Mouse (Mus musculus) heart, embryonic 13.5 days (tissue): Measurements from ENCODE around the gene Khdc4. TPM values are rescaled to one million over a fixed set of nuclear protein-coding genes. Genes with fewer than 3 reads are reported as not detected.

Experiments used
- ATAC-seq: fragments of 200-750 bp; cut with Nextera tagmentation; 2 replicates; pipeline ENCODE4 v1.8.0; 2017; ENCODE audit warnings: moderate TSS enrichment; ENCODE audit not compliant: insufficient number of reproducible peaks, low FRiP score, low TSS enrichment; ENCODE audit errors: extremely low read depth
- H3K27ac ChIP-seq: fragments of 300-500 bp; sonication (generic); replicated peaks from 2 replicates; pipeline ENCODE4 v1.5.1; 2015; ENCODE audit warnings: moderate library complexity, mild to moderate bottlenecking, inconsistent platforms
- H3K27me3 ChIP-seq: fragments of 300-500 bp; sonication (generic); replicated peaks from 2 replicates; pipeline ENCODE4 v1.6.1; 2015; ENCODE audit warnings: mild to moderate bottlenecking, inconsistent platforms
- H3K36me3 ChIP-seq: fragments of 300-500 bp; sonication (generic); 2 replicates; pipeline ENCODE4 v1.6.1; 2015; ENCODE audit warnings: mild to moderate bottlenecking, inconsistent platforms
- H3K4me1 ChIP-seq: fragments of 300-500 bp; sonication (generic); 2 replicates; pipeline ENCODE4 v1.6.1; 2015; ENCODE audit warnings: inconsistent platforms
- H3K4me2 ChIP-seq: fragments of 300-500 bp; sonication (generic); 2 replicates; pipeline ENCODE4 v1.6.1; 2015; ENCODE audit warnings: inconsistent platforms, mild to moderate bottlenecking, moderate library complexity
- H3K4me3 ChIP-seq: fragments of 300-500 bp; sonication (generic); 2 replicates; pipeline ENCODE4 v1.5.1; 2015; ENCODE audit warnings: moderate library complexity, mild to moderate bottlenecking, inconsistent platforms
- H3K9ac ChIP-seq: fragments of 300-500 bp; sonication (generic); 2 replicates; pipeline ENCODE4 v1.6.1; 2015; ENCODE audit warnings: inconsistent platforms, mild to moderate bottlenecking, moderate library complexity
- H3K9me3 ChIP-seq: fragments of 300-500 bp; sonication (generic); 2 replicates; pipeline ENCODE4 v1.6.1; 2016; ENCODE audit warnings: inconsistent platforms
- WGBS: fragments of 180-500 bp; shearing (Covaris S2); methylation state at CpG from one replicate; pipeline ENCODE4 v1.1.7; 2015; ENCODE audit warnings: mixed read lengths; 5-methylcytosine and 5-hydroxymethylcytosine counted together
- polyA plus RNA-seq: library from polyadenylated mRNA; unstranded; fragments of >200 nt; fragmentation: Nextera tagmentation; extraction: Ambion mirVana; gene quantifications from 2 replicates; pipeline ENCODE4 v1.2.1, GENCODE M21; 2015

Gene Khdc4
- polyA plus RNA-seq, 1 experiment from 2014 or later = 54.8 TPM

- 79% methylated on average over 12 of the region's 12 CpGs for WGBS
These were observed 37.0 kb upstream of the Khdc4 start for GRCm38 (mm10) chr3:88648452-88649168.

GRCm38 (mm10) chr3:88649186-88649585, 36.4 kb upstream of the Khdc4 start:
- H3K9ac ChIP-seq = no peak overlapping the region
- H3K9me3 ChIP-seq = no peaks in the 10 kb centered on the region
- H3K4me3 ChIP-seq = no peak overlapping the region
- no peak for ATAC-seq
- H3K27ac ChIP-seq = no peak overlapping the region
- no peak overlapping the region for H3K4me2 ChIP-seq
- H3K36me3 ChIP-seq = peaks cover 47% of the 10 kb centered on the region
- WGBS = 80% methylated on average over 10 of the region's 10 CpGs
- H3K27me3 ChIP-seq = no peaks in the 10 kb centered on the region
- peaks cover 12% of the 10 kb centered on the region for H3K4me1 ChIP-seq

More at GRCm38 (mm10) chr3:88648452-88649168, 37.0 kb upstream of the Khdc4 start:
- ATAC-seq = no peak
- H3K4me1 ChIP-seq = peaks cover 6% of the 10 kb centered on the region
- H3K4me3 ChIP-seq = no peak overlapping the region
- peaks cover 53% of the 10 kb centered on the region for H3K36me3 ChIP-seq
- no peaks in the 10 kb centered on the region for H3K9me3 ChIP-seq
- no peak overlapping the region for H3K9ac ChIP-seq
- H3K27me3 ChIP-seq = no peaks in the 10 kb centered on the region
- H3K4me2 ChIP-seq = no peak overlapping the region
- no peak overlapping the region for H3K27ac ChIP-seq

GRCm38 (mm10) chr3:88649967-88650366, 35.6 kb upstream of the Khdc4 start:
- Histone ChIP-seq H3K36me3 (peaks cover 39% of the 10 kb centered on the region), H3K4me2 (no peak overlapping the region), H3K27me3 (no peaks in the 10 kb centered on the region), H3K9ac (no peak overlapping the region), H3K27ac (no peak overlapping the region), H3K4me1 (peaks cover 20% of the 10 kb centered on the region), H3K4me3 (no peak overlapping the region), H3K9me3 (no peaks in the 10 kb centered on the region)
- no peak for ATAC-seq
- 88% methylated on average over 13 of the region's 13 CpGs for WGBS

GRCm38 (mm10) chr3:88650713-88651504, 34.7 kb upstream of the Khdc4 start:
- H3K27me3 ChIP-seq = no peaks in the 10 kb centered on the region
- WGBS = 68% methylated on average over 13 of the region's 13 CpGs

GRCm38 (mm10) chr3:88651669-88652618, 33.7 kb upstream of the Khdc4 start:
- peaks cover 19% of the 10 kb centered on the region for H3K36me3 ChIP-seq
- no peaks in the 10 kb centered on the region for H3K9me3 ChIP-seq
- H3K27ac ChIP-seq = no peak overlapping the region
- no peak overlapping the region for H3K4me2 ChIP-seq
- H3K4me3 ChIP-seq = no peak overlapping the region
- WGBS = 63% methylated on average over 18 of the region's 18 CpGs
- ATAC-seq = no peak
- peaks cover 28% of the 10 kb centered on the region for H3K4me1 ChIP-seq
- H3K9ac ChIP-seq = no peak overlapping the region
- H3K27me3 ChIP-seq = no peaks in the 10 kb centered on the region

More at GRCm38 (mm10) chr3:88650713-88651504, 34.7 kb upstream of the Khdc4 start:
- H3K36me3 ChIP-seq = peaks cover 30% of the 10 kb centered on the region
- ATAC-seq = no peak
- H3K9ac ChIP-seq = no peak overlapping the region
- no peak overlapping the region for H3K27ac ChIP-seq
- no peak overlapping the region for H3K4me3 ChIP-seq
- H3K9me3 ChIP-seq = no peaks in the 10 kb centered on the region
- no peak overlapping the region for H3K4me2 ChIP-seq
- H3K4me1 ChIP-seq = peaks cover 28% of the 10 kb centered on the region

- H3K9ac ChIP-seq = no peak within 1 kb of the TSS
- H3K27me3 ChIP-seq = no peaks in the 10 kb centered on the region
- no peak within 1 kb of the TSS for H3K4me3 ChIP-seq
- peaks cover 28% of the 10 kb centered on the region for H3K4me1 ChIP-seq
- H3K9me3 ChIP-seq = no peaks in the 10 kb centered on the region
- 84% methylated on average over 17 of the region's 17 CpGs for WGBS
- H3K4me2 ChIP-seq = no peak within 1 kb of the TSS
- ATAC-seq = no peak
- peaks cover 9% of the 10 kb centered on the region for H3K36me3 ChIP-seq
- H3K27ac ChIP-seq = no peak within 1 kb of the TSS; the same call in 1 of the 2 replicates
These were observed 32.6 kb upstream of the Khdc4 start, which contains the start of gene Rxfp4 for GRCm38 (mm10) chr3:88652846-88653515. Rxfp4 (minus strand) TSS chr3:88653142.

- Histone ChIP-seq H3K27me3 (no peaks in the 10 kb centered on the region), H3K4me2 (no peak overlapping the region; the same call in 1 of the 2 replicates), H3K27ac (peak overlapping the region; percentile 50), H3K9me3 (no peaks in the 10 kb centered on the region), H3K4me1 (peaks cover 28% of the 10 kb centered on the region), H3K4me3 (no peak overlapping the region), H3K9ac (no peak overlapping the region), H3K36me3 (peaks cover 2% of the 10 kb centered on the region)
- no peak for ATAC-seq
- WGBS = 65% methylated on average over 6 of the region's 6 CpGs
These were observed 31.9 kb upstream of the Khdc4 start for GRCm38 (mm10) chr3:88653516-88654370.

- H3K4me2 ChIP-seq = peak overlapping the region; percentile 16; the same call in 1 of the 2 replicates
These were observed 31.0 kb upstream of the Khdc4 start for GRCm38 (mm10) chr3:88654621-88655020.

GRCm38 (mm10) chr3:88655619-88656018, 30.0 kb upstream of the Khdc4 start:
- H3K9me3 ChIP-seq = no peaks in the 10 kb centered on the region
- H3K27ac ChIP-seq = no peak overlapping the region
- no peak overlapping the region for H3K4me2 ChIP-seq
- H3K36me3 ChIP-seq = no peaks in the 10 kb centered on the region
- H3K9ac ChIP-seq = no peak overlapping the region
- 74% methylated on average over 8 of the region's 8 CpGs for WGBS
- peaks cover 28% of the 10 kb centered on the region for H3K4me1 ChIP-seq
- H3K4me3 ChIP-seq = no peak overlapping the region
- no peaks in the 10 kb centered on the region for H3K27me3 ChIP-seq
- ATAC-seq = no peak

More at GRCm38 (mm10) chr3:88654621-88655020, 31.0 kb upstream of the Khdc4 start:
- Histone ChIP-seq H3K4me1 (peaks cover 28% of the 10 kb centered on the region), H3K27me3 (no peaks in the 10 kb centered on the region), H3K9me3 (no peaks in the 10 kb centered on the region), H3K4me3 (no peak overlapping the region), H3K9ac (no peak overlapping the region; the same call in 1 of the 2 replicates), H3K36me3 (no peaks in the 10 kb centered on the region), H3K27ac (peak overlapping the region; percentile 59)
- no peak; the same call in 1 of the 2 replicates for ATAC-seq
- WGBS = 47% methylated on average over 4 of the region's 4 CpGs
